Mouse (Mus musculus) midbrain, embryonic 11.5 days (tissue): ENCODE results near the gene Zc3h7b. TPM values are rescaled to one million over a fixed set of nuclear protein-coding genes. Genes with fewer than 3 reads are reported as not detected.

Experiments used
- ATAC-seq: fragments of 200-750 bp; cut with Nextera tagmentation; 2 replicates; pipeline ENCODE4 v1.8.0; 2017; ENCODE audit warnings: moderate TSS enrichment, moderate library complexity; ENCODE audit not compliant: low FRiP score
- DNase-seq: peaks from one replicate; pipeline ENCODE4 v3.0.0; 2015; ENCODE audit warnings: low spot score; ENCODE audit errors: missing footprints
- H3K27ac ChIP-seq: fragments of 300-500 bp; sonication (generic); 2 replicates; pipeline ENCODE4 v1.5.1; 2014; ENCODE audit warnings: low read depth, low read length
- H3K27me3 ChIP-seq: fragments of 300-500 bp; sonication (generic); 2 replicates; pipeline ENCODE4 v1.6.1; 2014; ENCODE audit warnings: mild to moderate bottlenecking, low read length, moderate library complexity, mixed read lengths; ENCODE audit not compliant: control insufficient read depth, insufficient read depth
- H3K36me3 ChIP-seq: fragments of 300-500 bp; sonication (generic); 2 replicates; pipeline ENCODE4 v1.6.1; 2014; ENCODE audit warnings: mild to moderate bottlenecking, low read length, moderate library complexity, mixed read lengths; ENCODE audit not compliant: control insufficient read depth, insufficient read depth
- H3K4me1 ChIP-seq: fragments of 300-500 bp; sonication (generic); 2 replicates; pipeline ENCODE4 v1.6.1; 2014; ENCODE audit warnings: low read length; ENCODE audit not compliant: control insufficient read depth, insufficient read depth
- H3K4me2 ChIP-seq: fragments of 300-500 bp; sonication (generic); 2 replicates; pipeline ENCODE4 v1.6.1; 2014; ENCODE audit warnings: mild to moderate bottlenecking, moderate library complexity
- H3K4me3 ChIP-seq: fragments of 300-500 bp; sonication (generic); 2 replicates; pipeline ENCODE4 v1.5.1; 2014; ENCODE audit warnings: low read depth, low read length
- H3K9ac ChIP-seq: fragments of 300-500 bp; sonication (generic); 2 replicates; pipeline ENCODE4 v1.6.1; 2014; ENCODE audit warnings: low read length
- H3K9me3 ChIP-seq: fragments of 300-500 bp; sonication (generic); 2 replicates; pipeline ENCODE4 v1.6.1; 2016; ENCODE audit warnings: low read length; ENCODE audit not compliant: control insufficient read depth
- WGBS: fragments of 180-500 bp; shearing (Covaris S2); extraction: QIAGEN DNeasy Blood & Tissue Kit; methylation state at CpG from one replicate; pipeline ENCODE4 v1.1.7; 2014; 5-methylcytosine and 5-hydroxymethylcytosine counted together
- polyA plus RNA-seq: library from polyadenylated mRNA; unstranded; fragments of >200 nt; fragmentation: Nextera tagmentation; extraction: Ambion mirVana; gene quantifications from 2 replicates; pipeline ENCODE4 v1.2.1, GENCODE M21; 2014

Zc3h7b gene
- polyA plus RNA-seq, 1 experiment from 2014 or later, result 34.3 TPM

DNA sequence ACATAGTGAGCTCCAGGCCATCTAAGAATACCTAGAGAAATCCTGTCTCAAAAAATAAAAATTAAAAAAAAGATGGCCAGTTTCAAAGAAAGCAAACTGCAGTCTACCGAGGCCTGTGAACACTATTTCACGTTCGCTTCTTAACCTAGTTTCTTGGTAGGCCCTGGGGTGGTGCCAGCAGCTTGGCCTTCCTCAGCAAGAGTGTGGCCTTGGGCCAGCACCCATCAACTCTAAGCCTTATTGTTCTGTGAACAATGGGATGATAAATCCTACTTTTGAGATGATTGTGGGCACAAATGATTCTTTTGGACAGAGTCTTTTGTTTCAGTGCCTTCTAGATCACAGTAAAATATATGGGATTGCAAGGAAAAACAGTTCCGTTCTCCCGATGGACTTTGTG is 13.8 kb downstream of the Zc3h7b start:
- no peaks in the 10 kb centered on the region for H3K27me3 ChIP-seq
- H3K4me2 ChIP-seq, result no peak overlapping the region
- H3K4me3 ChIP-seq, result no peak overlapping the region
- 0 out of 2 replicates have a peak, but pooled peaks cover 6% of the 10 kb centered on the region for H3K36me3 ChIP-seq
- no peak overlapping the region for H3K9ac ChIP-seq
- no peaks in the 10 kb centered on the region for H3K9me3 ChIP-seq
- no peaks in the 10 kb centered on the region for H3K4me1 ChIP-seq
- no peak overlapping the region for H3K27ac ChIP-seq
- 95% methylated on average over 5 of the region's 5 CpGs for WGBS
- ATAC-seq (no peak), DNase-seq (no peak)

DNA sequence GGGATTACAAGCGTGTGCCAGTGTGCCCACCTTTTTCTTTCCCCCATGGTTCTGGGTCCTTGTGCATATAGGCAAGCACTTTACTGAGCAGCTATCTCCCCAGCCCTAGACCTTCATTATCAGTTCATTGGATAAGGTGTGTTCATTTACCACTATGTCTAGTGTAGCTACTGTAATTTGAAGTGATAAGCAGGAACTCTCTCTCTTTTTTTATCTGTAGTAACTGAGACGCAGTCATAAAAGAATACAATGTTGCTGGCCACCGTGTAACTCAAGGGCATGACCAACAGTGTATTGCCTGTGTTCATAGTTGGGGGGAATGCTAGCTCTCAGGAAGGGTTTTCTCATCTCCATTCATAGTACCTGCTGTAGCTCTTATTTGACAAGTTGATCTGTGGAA is 14.7 kb downstream of the Zc3h7b start:
- no peak overlapping the region for H3K9ac ChIP-seq
- DNase-seq, result no peak

DNA sequence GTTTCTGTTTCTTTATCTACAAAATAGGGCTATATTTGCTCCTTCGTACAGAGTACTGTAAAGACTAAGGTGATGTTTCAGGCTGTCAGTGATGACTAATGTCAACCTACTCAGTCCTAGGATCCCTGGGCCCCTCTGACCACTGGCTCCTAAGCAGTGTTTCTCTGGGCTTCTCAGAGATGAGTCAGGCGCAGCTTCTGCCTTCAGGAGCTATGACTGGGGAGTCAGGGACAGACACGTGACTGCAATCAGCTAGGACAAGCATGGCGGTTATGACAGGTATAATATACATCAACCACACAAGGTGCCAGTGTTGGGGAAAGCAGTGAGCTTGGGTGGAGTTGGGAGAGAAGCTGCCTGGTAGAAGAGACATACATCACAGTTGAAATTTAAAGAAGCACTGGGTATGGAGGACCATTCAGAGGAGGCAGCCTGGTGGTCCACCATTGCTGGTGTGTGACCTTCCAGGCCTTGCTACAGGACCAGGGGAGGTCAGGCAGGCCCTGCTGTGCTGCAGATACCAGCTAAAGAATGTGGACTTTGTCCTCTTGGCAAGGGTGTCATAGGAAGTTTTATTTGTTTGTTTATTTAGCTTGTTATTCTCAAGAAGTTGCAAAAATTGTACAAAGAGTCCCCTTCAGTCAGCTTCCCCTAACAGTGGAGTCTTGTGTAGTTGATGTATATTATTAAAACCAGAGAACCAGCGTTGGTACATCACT is 15.7 kb downstream of the Zc3h7b start:
- no peak overlapping the region for H3K4me2 ChIP-seq
- 0 out of 2 replicates have a peak, but pooled peaks cover 2% of the 10 kb centered on the region for H3K36me3 ChIP-seq
- H3K27me3 ChIP-seq, result no peaks in the 10 kb centered on the region
- ATAC-seq (no peak), DNase-seq (no peak)
- WGBS, result 90% methylated on average over 5 of the region's 5 CpGs
- H3K9ac ChIP-seq, result no peak overlapping the region
- H3K9me3 ChIP-seq, result no peaks in the 10 kb centered on the region
- H3K4me3 ChIP-seq, result no peak overlapping the region
- H3K4me1 ChIP-seq, result no peaks in the 10 kb centered on the region
- no peak overlapping the region for H3K27ac ChIP-seq

More for the DNA sequence above, 14.7 kb downstream of the Zc3h7b start:
- Histone ChIP-seq H3K4me2 (no peak overlapping the region), H3K9me3 (no peaks in the 10 kb centered on the region), H3K4me3 (no peak overlapping the region), H3K4me1 (no peaks in the 10 kb centered on the region), H3K27ac (no peak overlapping the region), H3K27me3 (no peaks in the 10 kb centered on the region), H3K36me3 (0 out of 2 replicates have a peak, but pooled peaks cover 6% of the 10 kb centered on the region)
- no peak for ATAC-seq
- WGBS, result 98% methylated on average over 3 of the region's 3 CpGs

- Histone ChIP-seq H3K4me2 (no peak overlapping the region), H3K9ac (no peak overlapping the region), H3K4me1 (no peaks in the 10 kb centered on the region), H3K4me3 (no peak overlapping the region), H3K9me3 (no peaks in the 10 kb centered on the region), H3K27ac (no peak overlapping the region), H3K27me3 (no peaks in the 10 kb centered on the region), H3K36me3 (0 out of 2 replicates have a peak, but pooled peaks cover 2% of the 10 kb centered on the region)
- DNase-seq (no peak), ATAC-seq (no peak)
- 86% methylated on average over 7 of the region's 7 CpGs for WGBS
These were observed 16.5 kb downstream of the Zc3h7b start for GRCm38 (mm10) chr15:81761381-81761780.

- WGBS, result 85% methylated on average over 3 of the region's 3 CpGs
- no peak for ATAC-seq
- Histone ChIP-seq H3K4me1 (no peaks in the 10 kb centered on the region), H3K4me3 (no peak overlapping the region), H3K9ac (no peak overlapping the region), H3K36me3 (0 out of 2 replicates have a peak, but pooled peaks cover 2% of the 10 kb centered on the region), H3K4me2 (no peak overlapping the region), H3K27me3 (no peaks in the 10 kb centered on the region), H3K27ac (no peak overlapping the region), H3K9me3 (no peaks in the 10 kb centered on the region)
- DNase-seq, result no peak
These were observed 17.1 kb downstream of the Zc3h7b start for GRCm38 (mm10) chr15:81761959-81762358.

DNA sequence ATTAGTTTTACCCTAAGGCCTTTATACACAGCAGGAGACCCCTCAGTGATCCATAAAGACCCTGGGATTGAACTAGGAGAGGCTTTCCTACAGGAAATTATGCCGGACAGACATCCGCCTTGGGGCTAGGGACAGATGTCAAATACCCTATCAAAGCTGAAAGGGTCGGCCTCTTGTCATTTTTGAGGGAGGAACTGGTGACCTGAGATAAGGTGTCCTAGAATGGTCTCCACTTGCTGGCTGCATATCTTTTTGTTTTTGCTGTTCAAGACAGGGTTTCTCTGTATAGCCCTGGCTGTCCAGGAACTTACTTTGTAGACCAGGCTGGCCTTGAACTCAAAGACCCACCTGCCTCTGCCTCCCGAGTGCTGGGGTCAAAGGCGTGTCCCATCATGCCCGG is 19.7 kb downstream of the Zc3h7b start:
- H3K36me3 ChIP-seq, result peaks cover 7% of the 10 kb centered on the region; the same call in 1 of the 2 replicates
- whole genome bisulfite sequencing, result 91% methylated on average over 6 of the region's 6 CpGs
- ATAC-seq, result no peak

DNA sequence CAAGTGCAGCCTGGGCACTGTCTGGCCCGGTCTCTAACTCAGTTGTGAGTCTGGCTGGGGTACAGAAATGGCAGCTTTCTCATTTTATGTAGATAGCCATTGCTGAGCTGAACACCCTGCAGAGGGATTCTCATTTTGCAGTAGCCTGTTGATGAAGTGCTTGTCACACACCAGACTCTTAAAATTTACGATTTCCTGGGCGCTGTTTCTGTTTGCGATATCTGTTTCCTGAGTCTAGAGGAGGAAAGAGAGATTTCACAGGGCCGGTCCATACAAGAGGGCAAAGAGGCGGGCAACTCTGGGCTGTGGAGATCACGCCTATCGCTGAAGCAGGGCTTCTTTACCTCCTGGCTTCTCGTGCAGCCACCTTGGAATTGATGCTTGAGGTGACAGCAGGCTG is 20.8 kb downstream of the Zc3h7b start:
- Histone ChIP-seq H3K36me3 (peaks cover 10% of the 10 kb centered on the region; the same call in 1 of the 2 replicates), H3K4me3 (no peak overlapping the region), H3K9me3 (no peaks in the 10 kb centered on the region), H3K4me1 (no peaks in the 10 kb centered on the region), H3K9ac (no peak overlapping the region), H3K27ac (no peak overlapping the region), H3K4me2 (no peak overlapping the region), H3K27me3 (no peaks in the 10 kb centered on the region)
- WGBS, result 95% methylated on average over 9 of the region's 9 CpGs
- DNase-seq (no peak), ATAC-seq (no peak)

More for the DNA sequence above, 19.7 kb downstream of the Zc3h7b start:
- no peak overlapping the region for H3K9ac ChIP-seq
- H3K4me1 ChIP-seq, result no peaks in the 10 kb centered on the region
- no peak overlapping the region for H3K4me3 ChIP-seq
- H3K9me3 ChIP-seq, result no peaks in the 10 kb centered on the region
- H3K27me3 ChIP-seq, result no peaks in the 10 kb centered on the region
- no peak for DNase-seq
- no peak overlapping the region for H3K4me2 ChIP-seq
- no peak overlapping the region for H3K27ac ChIP-seq

DNA sequence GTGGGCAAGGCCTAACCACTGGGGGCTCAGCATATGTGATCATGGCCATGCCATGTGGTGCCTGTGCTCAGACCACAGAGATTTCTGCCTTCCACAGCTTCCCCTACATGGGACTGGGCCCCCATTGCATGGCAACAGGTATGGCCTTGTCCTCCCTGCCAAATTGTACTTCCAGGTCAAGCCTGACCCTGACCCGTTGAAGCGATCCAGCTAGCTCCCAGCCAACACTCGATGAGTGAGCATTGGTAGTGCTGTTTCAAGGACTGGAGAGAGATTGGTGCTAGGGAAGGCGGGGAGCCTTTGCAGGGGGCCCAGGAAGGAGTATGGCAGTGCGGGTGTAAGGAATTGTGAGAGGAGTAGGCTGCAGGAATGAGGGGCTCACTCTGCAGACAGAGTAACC is 21.6 kb downstream of the Zc3h7b start:
- H3K27me3 ChIP-seq, result no peaks in the 10 kb centered on the region
- no peaks in the 10 kb centered on the region for H3K4me1 ChIP-seq
- no peak overlapping the region for H3K4me3 ChIP-seq
- H3K9ac ChIP-seq, result no peak overlapping the region
- no peak overlapping the region for H3K27ac ChIP-seq
- H3K36me3 ChIP-seq, result peaks cover 11% of the 10 kb centered on the region
- 91% methylated on average over 5 of the region's 5 CpGs for WGBS
- no peaks in the 10 kb centered on the region for H3K9me3 ChIP-seq
- DNase-seq, result no peak
- H3K4me2 ChIP-seq, result no peak overlapping the region
- no peak for ATAC-seq

GRCm38 (mm10) chr15:81769037-81769436 is 24.2 kb downstream of the Zc3h7b start:
- Histone ChIP-seq H3K4me3 (no peak overlapping the region), H3K9me3 (no peaks in the 10 kb centered on the region), H3K27me3 (no peaks in the 10 kb centered on the region), H3K27ac (no peak overlapping the region), H3K4me2 (no peak overlapping the region), H3K36me3 (peaks cover 20% of the 10 kb centered on the region), H3K4me1 (no peaks in the 10 kb centered on the region), H3K9ac (no peak overlapping the region)
- DNase-seq (no peak), ATAC-seq (no peak)
- 60% methylated on average over 13 of the region's 13 CpGs for WGBS
